Mouse (Mus musculus) heart, embryonic 12.5 days (tissue): ENCODE measurements around the gene Catsper1. TPM values are rescaled to one million over a fixed set of nuclear protein-coding genes. Genes with fewer than 3 reads are reported as not detected.
"Not testable (repeated sequence)": the region's sequence is repeated elsewhere in the genome, so short reads cannot be mapped to it uniquely, and the experiment has no call there.

Source experiments
- ATAC-seq: fragments of 200-750 bp; cut with Nextera tagmentation; 2 replicates; pipeline ENCODE4 v1.8.0; 2017; ENCODE audit warnings: moderate TSS enrichment, moderate library complexity; ENCODE audit not compliant: insufficient number of reproducible peaks, low FRiP score
- H3K27ac ChIP-seq: fragments of 300-500 bp; sonication (generic); 2 replicates; pipeline ENCODE4 v1.5.1; 2016; ENCODE audit warnings: mild to moderate bottlenecking, moderate library complexity; ENCODE audit not compliant: poor library complexity, severe bottlenecking
- H3K27me3 ChIP-seq: fragments of 300-500 bp; sonication (generic); replicated peaks from 2 replicates; pipeline ENCODE4 v1.6.1; 2016; ENCODE audit warnings: mild to moderate bottlenecking, moderate library complexity
- H3K36me3 ChIP-seq: fragments of 300-500 bp; sonication (generic); 2 replicates; pipeline ENCODE4 v1.6.1; 2016; ENCODE audit warnings: mild to moderate bottlenecking, moderate library complexity
- H3K4me1 ChIP-seq: fragments of 300-500 bp; sonication (generic); replicated peaks from 2 replicates; pipeline ENCODE4 v1.6.1; 2016; ENCODE audit warnings: mild to moderate bottlenecking
- H3K4me2 ChIP-seq: fragments of 300-500 bp; sonication (generic); 2 replicates; pipeline ENCODE4 v1.6.1; 2016; ENCODE audit warnings: mild to moderate bottlenecking, moderate library complexity
- H3K4me3 ChIP-seq: fragments of 300-500 bp; sonication (generic); 2 replicates; pipeline ENCODE4 v1.5.1; 2016; ENCODE audit warnings: mild to moderate bottlenecking
- H3K9ac ChIP-seq: fragments of 300-500 bp; sonication (generic); 2 replicates; pipeline ENCODE4 v1.6.1; 2016; ENCODE audit warnings: mild to moderate bottlenecking, moderate library complexity
- H3K9me3 ChIP-seq: fragments of 300-500 bp; sonication (generic); replicated peaks from 2 replicates; pipeline ENCODE4 v1.6.1; 2016; ENCODE audit warnings: mild to moderate bottlenecking, moderate library complexity
- WGBS: fragments of 180-500 bp; shearing (Covaris S2); methylation state at CpG from one replicate; pipeline ENCODE4 v1.1.7; 2016; 5-methylcytosine and 5-hydroxymethylcytosine counted together
- polyA plus RNA-seq: library from polyadenylated mRNA; unstranded; fragments of >200 nt; fragmentation: Nextera tagmentation; extraction: Ambion mirVana; gene quantifications from 2 replicates; pipeline ENCODE4 v1.2.1, GENCODE M21; 2016

Catsper1 gene
- polyA plus RNA-seq, 1 experiment from 2014 or later: not detected

DNA sequence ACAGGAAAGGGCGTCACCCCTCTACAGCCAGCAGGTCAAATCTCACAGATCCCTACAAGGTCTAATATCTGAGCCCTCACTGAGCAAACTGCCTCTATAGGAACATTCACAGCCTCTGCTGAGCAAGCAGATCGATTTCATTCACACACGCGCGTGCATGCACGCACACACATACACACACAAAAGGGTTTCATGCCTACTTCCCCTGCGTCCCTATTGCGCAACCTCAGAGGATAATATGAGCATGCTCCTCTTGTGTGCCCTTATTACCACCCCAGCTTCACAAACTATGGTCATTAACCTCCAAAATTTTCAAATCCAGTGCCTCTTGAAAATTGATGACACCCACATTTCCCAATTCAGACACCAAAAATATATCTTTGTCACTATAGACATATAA is 22.4 kb upstream of the Catsper1 start:
- Histone ChIP-seq H3K36me3 (no peaks in the 10 kb centered on the region), H3K9ac (no peak overlapping the region), H3K4me2 (no peak overlapping the region), H3K27me3 (peaks cover under 1% of the 10 kb centered on the region; the same call in 1 of the 2 replicates), H3K4me1 (no peaks in the 10 kb centered on the region), H3K27ac (no peak overlapping the region), H3K4me3 (no peak overlapping the region), H3K9me3 (peaks cover 19% of the 10 kb centered on the region)
- no peak for ATAC-seq
- 86% methylated on average over 8 of the region's 8 CpGs for WGBS

DNA sequence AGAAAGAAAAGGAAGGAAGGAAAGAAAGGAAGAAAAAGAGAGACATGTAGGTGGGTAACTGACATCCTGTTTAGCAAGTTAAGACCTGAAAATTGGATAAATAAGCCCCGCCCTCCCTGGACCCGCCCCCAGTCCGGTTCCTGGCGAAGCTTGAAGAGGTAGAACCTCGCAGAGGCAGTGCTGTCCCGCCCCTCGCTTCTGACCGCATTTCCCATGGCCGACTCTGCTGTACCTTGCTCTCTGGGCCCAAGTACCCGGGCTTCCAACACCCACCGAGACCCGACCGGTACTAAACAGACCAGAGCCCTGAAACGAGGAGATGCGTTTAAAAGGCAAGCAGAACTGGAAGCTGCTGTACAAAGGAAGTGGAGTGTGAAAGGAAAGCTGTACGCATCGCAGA is 11.7 kb upstream of the Catsper1 start:
- Histone ChIP-seq H3K9ac (no peak overlapping the region), H3K4me2 (no peak overlapping the region), H3K9me3 (no peaks in the 10 kb centered on the region; the same call in 1 of the 2 replicates), H3K4me1 (no peaks in the 10 kb centered on the region), H3K27me3 (0 out of 2 replicates have a peak, but pooled peaks cover 3% of the 10 kb centered on the region), H3K4me3 (no peak overlapping the region), H3K27ac (no peak overlapping the region), H3K36me3 (no peaks in the 10 kb centered on the region)
- WGBS: 47% methylated on average over 17 of the region's 17 CpGs
- ATAC-seq: no peak

- H3K4me2 ChIP-seq: no peak overlapping the region
- no peak overlapping the region for H3K27ac ChIP-seq
- H3K4me3 ChIP-seq: no peak overlapping the region
- 0 out of 2 replicates have a peak, but pooled peaks cover 3% of the 10 kb centered on the region for H3K27me3 ChIP-seq
- H3K9me3 ChIP-seq: no peaks in the 10 kb centered on the region
- WGBS: 68% methylated on average over 19 of the region's 19 CpGs
- H3K9ac ChIP-seq: no peak overlapping the region
- H3K4me1 ChIP-seq: no peaks in the 10 kb centered on the region
- ATAC-seq: no peak
- no peaks in the 10 kb centered on the region for H3K36me3 ChIP-seq
Measured at GRCm38 (mm10) chr19:5327970-5328369, 7.6 kb upstream of the Catsper1 start.

- Histone ChIP-seq H3K36me3 (no peaks in the 10 kb centered on the region), H3K4me3 (no peak overlapping the region), H3K4me1 (peaks cover 4% of the 10 kb centered on the region), H3K4me2 (no peak overlapping the region), H3K9me3 (no peaks in the 10 kb centered on the region), H3K27ac (no peak overlapping the region), H3K9ac (no peak overlapping the region), H3K27me3 (no peaks in the 10 kb centered on the region)
- 30% methylated on average over 5 of the region's 5 CpGs for WGBS
- ATAC-seq: no peak
Measured at GRCm38 (mm10) chr19:5334741-5335140, 800 bp upstream of the Catsper1 start.

- Histone ChIP-seq H3K27ac (no peak overlapping the region), H3K4me2 (no peak overlapping the region), H3K4me3 (no peak overlapping the region), H3K9me3 (no peaks in the 10 kb centered on the region), H3K4me1 (peaks cover 4% of the 10 kb centered on the region), H3K27me3 (no peaks in the 10 kb centered on the region), H3K9ac (no peak overlapping the region), H3K36me3 (no peaks in the 10 kb centered on the region)
- 17% methylated on average over 5 of the region's 5 CpGs for WGBS
- ATAC-seq: no peak
Measured at GRCm38 (mm10) chr19:5337975-5338374, 2.4 kb downstream of the Catsper1 start.

- no peaks in the 10 kb centered on the region for H3K9me3 ChIP-seq
- no peak for ATAC-seq
- H3K4me1 ChIP-seq: peaks cover 8% of the 10 kb centered on the region; the same call in 1 of the 2 replicates
- no peaks in the 10 kb centered on the region for H3K27me3 ChIP-seq
- no peaks in the 10 kb centered on the region for H3K36me3 ChIP-seq
- H3K4me2 ChIP-seq: no peak overlapping the region
- H3K27ac ChIP-seq: no peak overlapping the region
- no peak overlapping the region for H3K9ac ChIP-seq
- no peak overlapping the region for H3K4me3 ChIP-seq
- 85% methylated on average over 7 of the region's 7 CpGs for WGBS
Measured at GRCm38 (mm10) chr19:5341360-5341759, 5.8 kb downstream of the Catsper1 start.

- Histone ChIP-seq H3K9ac (no peak overlapping the region), H3K4me1 (peaks cover 16% of the 10 kb centered on the region), H3K27ac (0 out of 2 replicates have a peak overlapping the region, but pooled peaks have one; percentile 14), H3K27me3 (peaks cover 3% of the 10 kb centered on the region; the same call in 1 of the 2 replicates), H3K4me2 (no peak overlapping the region), H3K9me3 (no peaks in the 10 kb centered on the region), H3K4me3 (no peak overlapping the region), H3K36me3 (no peaks in the 10 kb centered on the region)
- peak; percentile 72 for ATAC-seq
- WGBS: 60% methylated on average over 6 of the region's 6 CpGs
Measured at GRCm38 (mm10) chr19:5345297-5346131, 10.0 kb downstream of the Catsper1 start.

DNA sequence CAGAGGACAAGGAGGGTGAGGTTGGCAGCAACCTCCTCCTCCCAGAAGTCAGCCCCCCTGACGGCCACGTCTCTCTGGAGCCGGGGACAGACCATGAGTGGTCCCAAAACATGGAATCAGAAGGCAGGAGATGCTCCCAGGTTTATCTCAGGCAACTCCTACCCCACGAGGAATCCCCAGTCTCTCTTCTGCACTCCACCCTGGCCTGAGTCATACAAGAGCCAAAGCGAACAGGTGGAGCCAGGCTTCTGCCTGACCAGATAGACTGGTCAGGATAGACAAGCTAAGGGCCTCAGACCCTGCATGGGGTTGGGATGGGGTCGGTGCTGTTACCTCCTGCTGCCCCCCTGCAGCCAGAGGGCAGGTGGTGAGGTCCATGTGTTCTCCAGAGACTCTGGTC is 12.5 kb downstream of the Catsper1 start:
- H3K4me3 ChIP-seq: no peak overlapping the region
- peaks cover 3% of the 10 kb centered on the region; the same call in 1 of the 2 replicates for H3K27me3 ChIP-seq
- no peaks in the 10 kb centered on the region for H3K36me3 ChIP-seq
- ATAC-seq: no peak
- no peak overlapping the region for H3K9ac ChIP-seq
- WGBS: 67% methylated on average over 6 of the region's 6 CpGs
- no peaks in the 10 kb centered on the region for H3K9me3 ChIP-seq
- peaks cover 16% of the 10 kb centered on the region for H3K4me1 ChIP-seq
- H3K4me2 ChIP-seq: no peak overlapping the region
- H3K27ac ChIP-seq: no peak overlapping the region

DNA sequence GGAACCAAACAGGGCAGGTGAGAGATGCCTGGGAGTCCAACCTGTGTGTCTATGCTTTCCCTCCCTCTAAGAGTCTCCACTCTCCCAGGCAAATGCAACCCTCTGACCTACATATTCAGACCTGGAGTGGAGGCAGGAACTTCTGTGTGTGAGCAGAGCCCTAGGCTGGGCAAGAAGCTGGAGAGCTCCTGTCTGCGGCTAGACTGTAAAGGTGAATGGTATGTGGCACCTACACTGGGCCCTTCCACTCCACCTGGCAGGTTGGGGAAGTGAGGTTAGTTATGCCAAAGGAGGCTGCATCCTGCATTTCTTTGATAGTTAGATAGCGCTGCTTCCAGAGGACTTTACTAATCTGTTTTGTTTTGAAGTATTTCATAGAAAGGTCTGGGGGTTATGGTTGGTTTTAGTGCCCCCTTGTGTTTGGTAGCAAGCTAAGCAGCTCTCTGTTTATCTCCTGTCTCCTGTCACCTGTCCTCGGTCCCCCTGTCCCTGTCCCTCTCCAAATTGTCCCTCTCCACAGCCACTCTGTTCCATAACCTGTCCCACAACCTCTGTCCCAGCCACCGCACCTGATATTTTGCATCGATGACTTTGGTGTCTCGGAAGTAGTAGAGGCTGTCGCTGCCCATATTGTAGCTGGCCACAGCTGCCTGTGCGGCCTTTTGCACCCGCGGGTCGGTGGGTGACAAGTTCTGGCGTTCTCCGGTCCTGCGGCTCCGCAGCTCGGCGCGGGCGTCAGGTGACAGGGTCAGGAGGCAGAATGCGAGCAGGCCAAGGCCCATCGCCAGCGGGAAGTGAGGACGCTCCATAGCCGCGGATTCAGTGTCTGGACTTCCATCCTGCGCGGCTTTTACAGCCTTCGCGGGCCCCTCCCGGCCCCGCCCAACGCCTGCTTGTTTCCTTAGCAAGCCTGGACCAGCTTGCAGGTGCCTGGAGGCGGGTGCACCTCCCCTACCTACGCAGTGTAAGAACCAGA is 13.3 kb downstream of the Catsper1 start:
- H3K4me1 ChIP-seq: peaks cover 16% of the 10 kb centered on the region
- no peaks in the 10 kb centered on the region for H3K9me3 ChIP-seq
- ATAC-seq: no peak
- H3K9ac ChIP-seq: peak overlapping the region; percentile 74
- WGBS: 7% methylated on average over 34 of the region's 34 CpGs
- H3K4me2 ChIP-seq: peak overlapping the region; percentile 90
- no peak overlapping the region for H3K27ac ChIP-seq
- no peaks in the 10 kb centered on the region for H3K36me3 ChIP-seq
- H3K4me3 ChIP-seq: peak overlapping the region; percentile 52
- H3K27me3 ChIP-seq: peaks cover 3% of the 10 kb centered on the region; the same call in 1 of the 2 replicates

DNA sequence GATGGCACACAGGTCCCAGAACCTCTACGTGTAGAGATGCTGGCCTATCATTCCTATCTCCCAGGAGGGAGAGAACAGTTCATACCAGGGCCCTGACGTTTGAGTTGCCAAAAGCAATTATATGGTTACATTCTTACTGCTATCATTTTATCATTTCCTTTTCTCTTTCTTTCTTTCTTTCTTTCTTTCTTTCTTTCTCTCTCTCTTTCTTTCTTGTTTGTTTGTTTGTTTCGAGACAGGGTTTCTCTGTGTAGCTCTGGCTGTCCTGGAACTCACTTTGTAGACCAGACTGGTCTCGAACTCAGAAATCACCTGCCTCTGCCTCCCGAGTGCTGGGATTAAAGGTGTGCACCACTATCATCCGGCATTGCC is 13.9 kb downstream of the Catsper1 start, which contains the start of gene Cst6:
TSS of gene Cst6 (minus strand) at position 73 of the 372 bp plus-strand sequence.
- 67% methylated on average over 6 of the region's 6 CpGs for WGBS
- H3K27me3 ChIP-seq, H3K27ac ChIP-seq, ATAC-seq, H3K36me3 ChIP-seq, H3K9me3 ChIP-seq: not testable (repeated sequence)
- Histone ChIP-seq H3K4me3 (peak within 1 kb of the TSS; percentile 52), H3K4me1 (peaks cover 16% of the 10 kb centered on the region), H3K4me2 (peak within 1 kb of the TSS; percentile 90), H3K9ac (peak within 1 kb of the TSS; percentile 74)

GRCm38 (mm10) chr19:5353609-5354008 is 18.1 kb downstream of the Catsper1 start:
- Histone ChIP-seq H3K9me3 (no peaks in the 10 kb centered on the region), H3K36me3 (no peaks in the 10 kb centered on the region), H3K9ac (no peak overlapping the region), H3K27me3 (peaks cover 3% of the 10 kb centered on the region; the same call in 1 of the 2 replicates), H3K4me3 (no peak overlapping the region), H3K4me2 (no peak overlapping the region), H3K27ac (no peak overlapping the region), H3K4me1 (peaks cover 7% of the 10 kb centered on the region)
- ATAC-seq: no peak
- 80% methylated on average over 2 of the region's 2 CpGs for WGBS
